Mouse (Mus musculus) forebrain, embryonic 13.5 days (tissue): ENCODE measurements at regions not wholly inside any gene's neighbourhood (a gene's known extent, or its start where the extent isn't known, plus 50 kb on each side); places are given as distances from the start of the nearest gene placed in this dataset.

Experiments
- ATAC-seq: fragments of 200-750 bp; cut with Nextera tagmentation; 2 replicates; pipeline ENCODE4 v1.8.0; 2017
- H3K27ac ChIP-seq: fragments of 300-500 bp; sonication (generic); 2 replicates; pipeline ENCODE4 v1.5.1; 2015; ENCODE audit warnings: inconsistent platforms, mild to moderate bottlenecking, moderate library complexity
- H3K27me3 ChIP-seq: fragments of 300-500 bp; sonication (generic); 2 replicates; pipeline ENCODE4 v1.6.1; 2015; ENCODE audit warnings: mild to moderate bottlenecking, inconsistent platforms
- H3K36me3 ChIP-seq: fragments of 300-500 bp; sonication (generic); 2 replicates; pipeline ENCODE4 v1.6.1; 2015; ENCODE audit warnings: mild to moderate bottlenecking, inconsistent platforms; ENCODE audit not compliant: poor library complexity, severe bottlenecking
- H3K4me1 ChIP-seq: fragments of 300-500 bp; sonication (generic); 2 replicates; pipeline ENCODE4 v1.6.1; 2015; ENCODE audit warnings: inconsistent platforms
- H3K4me2 ChIP-seq: fragments of 300-500 bp; sonication (generic); 2 replicates; pipeline ENCODE4 v1.6.1; 2015; ENCODE audit warnings: inconsistent platforms, mild to moderate bottlenecking, moderate library complexity
- H3K4me3 ChIP-seq: fragments of 300-500 bp; sonication (generic); 2 replicates; pipeline ENCODE4 v1.5.1; 2015; ENCODE audit warnings: mild to moderate bottlenecking, inconsistent platforms
- H3K9ac ChIP-seq: fragments of 300-500 bp; sonication (generic); 2 replicates; pipeline ENCODE4 v1.6.1; 2015; ENCODE audit warnings: mild to moderate bottlenecking, inconsistent platforms
- H3K9me3 ChIP-seq: fragments of 300-500 bp; sonication (generic); replicated peaks from 2 replicates; pipeline ENCODE4 v1.6.1; 2016; ENCODE audit warnings: inconsistent platforms
- WGBS: fragments of 180-500 bp; shearing (Covaris S2); methylation state at CpG from one replicate; pipeline ENCODE4 v1.1.7; 2015; 5-methylcytosine and 5-hydroxymethylcytosine counted together

DNA sequence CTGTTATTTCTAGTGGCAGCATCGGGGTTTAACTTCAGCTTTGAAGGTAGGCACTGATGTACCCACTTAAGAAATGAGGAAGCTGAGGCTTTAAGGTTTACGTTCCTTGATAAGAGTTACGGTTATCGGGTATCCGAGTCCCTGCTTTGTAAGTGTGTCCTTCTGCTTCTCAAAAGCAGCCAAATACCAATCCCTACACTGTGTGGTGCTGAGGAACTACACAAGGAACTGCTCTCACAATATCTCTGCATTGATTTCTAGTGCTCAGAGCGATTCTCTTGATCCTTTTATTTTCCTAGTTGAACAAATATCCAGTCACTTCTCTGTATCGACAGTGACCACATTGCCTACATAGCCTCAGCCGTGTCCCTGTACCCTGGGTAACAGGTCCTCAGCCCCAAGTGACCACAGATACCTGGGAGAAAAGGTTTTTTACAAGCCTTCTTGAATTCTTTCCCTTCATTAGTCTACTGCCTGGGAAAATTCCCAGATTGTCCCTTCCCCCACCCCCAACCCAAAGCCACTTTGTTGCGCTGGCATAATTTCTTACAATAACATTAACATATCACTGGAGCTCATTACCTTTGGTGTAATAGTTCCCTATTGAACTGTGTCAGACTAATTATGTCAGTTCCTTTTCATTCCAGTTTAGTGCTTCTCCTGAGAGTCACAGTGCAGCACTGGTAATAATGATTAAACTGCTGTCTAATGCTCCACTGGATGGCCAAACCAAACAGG lies 184.0 kb upstream of the Nlrp1b start:
- Histone ChIP-seq H3K4me3 (no peak overlapping the region), H3K9me3 (no peaks in the 10 kb centered on the region), H3K36me3 (no peaks in the 10 kb centered on the region), H3K9ac (no peak overlapping the region), H3K27ac (peak overlapping the region; percentile 73), H3K4me1 (peaks cover 26% of the 10 kb centered on the region), H3K4me2 (peak overlapping the region; percentile 27), H3K27me3 (no peaks in the 10 kb centered on the region)
- 27% methylated on average over 9 of the region's 9 CpGs for whole genome bisulfite sequencing
- ATAC-seq, result peak; percentile 94

DNA sequence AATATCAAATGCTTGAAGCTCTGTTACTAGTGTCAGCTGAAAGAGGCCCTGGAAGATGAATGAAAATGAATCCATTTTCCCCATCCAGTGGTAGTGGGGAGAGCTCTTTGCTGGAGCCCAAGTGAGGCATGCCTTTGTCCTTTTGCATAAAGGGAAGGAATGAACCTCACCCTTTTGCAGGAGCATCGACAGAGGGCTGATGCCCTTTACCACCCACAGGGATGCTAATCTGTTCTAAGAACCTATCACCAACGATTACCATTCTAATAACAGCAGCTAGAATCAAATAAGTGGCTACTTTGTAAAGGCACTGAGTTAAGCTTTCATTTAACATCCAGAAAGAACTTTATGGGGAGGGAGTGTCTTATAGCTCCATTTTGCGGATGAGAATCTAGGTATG lies 184.9 kb upstream of the Nlrp1b start:
- H3K27ac ChIP-seq, result peak overlapping the region; percentile 68
- H3K9ac ChIP-seq, result no peak overlapping the region
- WGBS, result 13% methylated on average over 3 of the region's 3 CpGs

DNA sequence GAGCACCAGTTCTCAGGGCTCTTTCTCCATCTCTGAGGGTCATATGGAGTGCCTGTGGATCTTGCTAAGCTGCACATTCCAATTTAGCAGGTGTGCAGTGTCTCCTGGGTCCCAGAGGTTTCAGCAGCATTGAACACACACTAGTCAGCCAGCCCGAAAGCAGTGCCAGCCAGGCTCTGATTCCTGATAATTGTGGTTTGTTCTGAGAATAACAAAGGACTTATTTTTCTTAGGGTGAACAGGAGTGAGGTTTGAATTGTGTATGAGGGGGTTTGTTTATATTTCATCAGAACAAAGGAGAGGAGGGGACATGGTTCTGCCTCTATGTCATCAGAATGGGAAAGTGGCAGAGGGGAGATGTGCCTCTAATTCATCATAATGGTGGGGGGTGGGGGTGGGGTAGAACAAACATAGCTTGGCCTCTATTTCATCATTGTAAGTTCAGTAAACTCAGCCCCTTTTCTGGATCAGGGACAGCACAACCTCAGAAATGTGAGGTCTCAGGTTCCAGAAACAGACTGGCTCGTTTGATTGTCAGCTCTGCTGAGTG lies 191.8 kb upstream of the Nlrp1b start:
- H3K4me3 ChIP-seq, result no peak overlapping the region
- no peak overlapping the region for H3K27ac ChIP-seq
- H3K4me1 ChIP-seq, result no peaks in the 10 kb centered on the region
- H3K9me3 ChIP-seq, result no peaks in the 10 kb centered on the region
- H3K9ac ChIP-seq, result no peak overlapping the region
- H3K27me3 ChIP-seq, result no peaks in the 10 kb centered on the region
- H3K36me3 ChIP-seq, result no peaks in the 10 kb centered on the region
- no peak overlapping the region for H3K4me2 ChIP-seq
- 38% methylated on average over 2 of the region's 2 CpGs for WGBS
- ATAC-seq, result no peak

More for the DNA sequence above, 184.9 kb upstream of the Nlrp1b start:
- H3K4me1 ChIP-seq, result peaks cover 26% of the 10 kb centered on the region
- no peaks in the 10 kb centered on the region for H3K9me3 ChIP-seq
- H3K4me2 ChIP-seq, result no peak overlapping the region
- no peak overlapping the region for H3K4me3 ChIP-seq
- no peaks in the 10 kb centered on the region for H3K36me3 ChIP-seq
- no peaks in the 10 kb centered on the region for H3K27me3 ChIP-seq
- ATAC-seq, result no peak

DNA sequence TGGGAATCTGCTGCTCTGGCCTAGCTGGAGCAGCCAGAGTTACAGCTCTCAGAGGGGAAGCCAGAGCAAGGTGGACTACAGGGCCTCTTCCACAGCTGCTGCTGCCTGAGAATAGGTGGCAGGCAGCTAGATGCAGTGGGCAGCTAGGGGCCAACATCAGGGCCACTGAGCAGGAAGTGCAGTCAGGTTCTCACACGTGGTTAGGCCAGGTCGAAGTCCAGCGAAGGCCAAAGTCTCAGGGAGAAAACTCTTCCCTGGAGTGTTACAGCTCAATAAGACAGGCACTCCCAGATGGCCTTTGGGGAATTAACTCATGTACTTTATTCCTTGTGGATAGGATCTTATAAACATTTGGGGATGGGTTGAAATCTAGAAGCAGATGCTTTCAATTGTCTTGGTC lies 192.7 kb upstream of the Nlrp1b start:
- H3K4me2 ChIP-seq, result no peak overlapping the region
- H3K27me3 ChIP-seq, result no peaks in the 10 kb centered on the region
- H3K4me1 ChIP-seq, result no peaks in the 10 kb centered on the region
- H3K9me3 ChIP-seq, result no peaks in the 10 kb centered on the region
- H3K9ac ChIP-seq, result no peak overlapping the region
- no peak overlapping the region for H3K4me3 ChIP-seq
- no peak for ATAC-seq
- H3K27ac ChIP-seq, result no peak overlapping the region
- WGBS, result 81% methylated on average over 3 of the region's 3 CpGs
- no peaks in the 10 kb centered on the region for H3K36me3 ChIP-seq

DNA sequence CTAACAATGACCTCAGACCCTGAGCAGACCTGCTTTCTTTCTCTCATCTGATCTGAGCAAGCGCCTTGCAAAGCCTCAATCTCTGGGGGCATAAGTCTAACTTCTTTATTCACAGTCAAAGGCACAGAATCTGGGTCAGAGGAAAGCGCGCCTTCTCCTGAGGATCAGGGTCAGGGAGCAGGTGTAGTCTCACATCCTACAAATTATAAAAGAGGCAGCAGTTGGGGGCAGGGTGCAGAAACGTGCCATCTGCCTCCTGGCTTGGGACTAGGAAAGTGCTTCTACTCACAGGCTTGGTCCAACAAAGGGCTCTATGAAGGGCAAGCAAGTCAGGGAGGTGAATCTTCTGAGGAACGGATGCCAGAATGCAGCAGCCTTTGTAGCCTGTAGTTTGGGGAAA lies 194.3 kb upstream of the Nlrp1b start:
- Histone ChIP-seq H3K9ac (no peak overlapping the region), H3K36me3 (no peaks in the 10 kb centered on the region), H3K4me2 (no peak overlapping the region), H3K27me3 (no peaks in the 10 kb centered on the region), H3K4me3 (no peak overlapping the region), H3K9me3 (no peaks in the 10 kb centered on the region), H3K4me1 (no peaks in the 10 kb centered on the region), H3K27ac (no peak overlapping the region)
- 74% methylated on average over 5 of the region's 5 CpGs for WGBS
- no peak for ATAC-seq

- no peak for ATAC-seq
- WGBS, result 90% methylated on average over 22 of the region's 22 CpGs
- H3K4me3 ChIP-seq, result no peak overlapping the region
Measured at GRCm38 (mm10) chr11:71429739-71430138, 199.2 kb upstream of the Nlrp1b start.

GRCm38 (mm10) chr11:71434241-71434640 lies 203.7 kb upstream of the Nlrp1b start:
- 44% methylated on average over 6 of the region's 6 CpGs for WGBS
- Histone ChIP-seq H3K4me1 (peaks cover 41% of the 10 kb centered on the region), H3K27ac (no peak overlapping the region), H3K27me3 (no peaks in the 10 kb centered on the region), H3K36me3 (no peaks in the 10 kb centered on the region), H3K4me3 (no peak overlapping the region), H3K9me3 (0 out of 2 replicates have a peak, but pooled peaks cover 7% of the 10 kb centered on the region), H3K4me2 (no peak overlapping the region), H3K9ac (no peak overlapping the region)
- no peak for ATAC-seq

More at GRCm38 (mm10) chr11:71429739-71430138, 199.2 kb upstream of the Nlrp1b start:
- no peaks in the 10 kb centered on the region for H3K9me3 ChIP-seq
- peaks cover 13% of the 10 kb centered on the region for H3K4me1 ChIP-seq
- H3K9ac ChIP-seq, result no peak overlapping the region
- H3K27me3 ChIP-seq, result no peaks in the 10 kb centered on the region
- H3K27ac ChIP-seq, result no peak overlapping the region
- no peaks in the 10 kb centered on the region for H3K36me3 ChIP-seq
- no peak overlapping the region for H3K4me2 ChIP-seq

- peak overlapping the region; percentile 10; the same call in 1 of the 2 replicates for H3K4me2 ChIP-seq
- H3K27me3 ChIP-seq, result no peaks in the 10 kb centered on the region
- H3K27ac ChIP-seq, result peak overlapping the region; percentile 40; the same call in 1 of the 2 replicates
- WGBS, result 53% methylated on average over 5 of the region's 5 CpGs
- H3K9ac ChIP-seq, result no peak overlapping the region
- no peak overlapping the region for H3K4me3 ChIP-seq
- H3K9me3 ChIP-seq, result 0 out of 2 replicates have a peak, but pooled peaks cover 7% of the 10 kb centered on the region
- peaks cover 48% of the 10 kb centered on the region for H3K4me1 ChIP-seq
- ATAC-seq, result no peak
- no peaks in the 10 kb centered on the region for H3K36me3 ChIP-seq
Measured at GRCm38 (mm10) chr11:71434886-71435285, 204.4 kb upstream of the Nlrp1b start.

- H3K9me3 ChIP-seq, result 0 out of 2 replicates have a peak, but pooled peaks cover 7% of the 10 kb centered on the region
- no peak overlapping the region for H3K4me2 ChIP-seq
- no peaks in the 10 kb centered on the region for H3K27me3 ChIP-seq
- WGBS, result 57% methylated on average over 8 of the region's 8 CpGs
- H3K4me1 ChIP-seq, result peaks cover 56% of the 10 kb centered on the region
- H3K9ac ChIP-seq, result 0 out of 2 replicates have a peak overlapping the region, but pooled peaks have one; percentile 30
- H3K36me3 ChIP-seq, result no peaks in the 10 kb centered on the region
- peak overlapping the region; percentile 59 for H3K27ac ChIP-seq
- no peak for ATAC-seq
- no peak overlapping the region for H3K4me3 ChIP-seq
Measured at GRCm38 (mm10) chr11:71435745-71436144, 205.2 kb upstream of the Nlrp1b start.

DNA sequence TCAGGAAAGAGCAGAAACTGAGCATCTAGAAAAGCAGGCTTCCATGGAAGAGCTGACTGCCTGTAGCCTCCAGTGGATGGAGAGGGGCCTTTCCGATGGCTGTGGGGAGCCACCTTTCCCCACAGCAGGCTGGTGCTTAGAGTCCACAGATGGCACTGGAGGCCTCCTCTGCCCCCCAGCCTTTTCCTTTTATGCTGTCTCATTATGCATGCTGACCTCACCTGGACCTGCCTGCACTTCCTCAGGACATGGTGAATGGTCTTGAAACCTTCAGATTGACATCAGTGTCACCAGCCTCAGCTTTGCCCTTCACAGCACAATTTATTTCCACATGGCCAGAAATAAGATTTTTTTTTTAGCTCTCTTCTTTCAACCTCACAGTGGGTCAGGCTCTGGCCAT lies 205.8 kb upstream of the Nlrp1b start:
- 0 out of 2 replicates have a peak, but pooled peaks cover 7% of the 10 kb centered on the region for H3K9me3 ChIP-seq
- ATAC-seq, result no peak
- no peaks in the 10 kb centered on the region for H3K36me3 ChIP-seq
- no peak overlapping the region for H3K4me3 ChIP-seq
- peak overlapping the region; percentile 59 for H3K27ac ChIP-seq
- no peak overlapping the region for H3K9ac ChIP-seq
- no peak overlapping the region for H3K4me2 ChIP-seq
- no peaks in the 10 kb centered on the region for H3K27me3 ChIP-seq
- WGBS, result 35% methylated on average over 1 of the region's 1 CpGs
- peaks cover 61% of the 10 kb centered on the region for H3K4me1 ChIP-seq

DNA sequence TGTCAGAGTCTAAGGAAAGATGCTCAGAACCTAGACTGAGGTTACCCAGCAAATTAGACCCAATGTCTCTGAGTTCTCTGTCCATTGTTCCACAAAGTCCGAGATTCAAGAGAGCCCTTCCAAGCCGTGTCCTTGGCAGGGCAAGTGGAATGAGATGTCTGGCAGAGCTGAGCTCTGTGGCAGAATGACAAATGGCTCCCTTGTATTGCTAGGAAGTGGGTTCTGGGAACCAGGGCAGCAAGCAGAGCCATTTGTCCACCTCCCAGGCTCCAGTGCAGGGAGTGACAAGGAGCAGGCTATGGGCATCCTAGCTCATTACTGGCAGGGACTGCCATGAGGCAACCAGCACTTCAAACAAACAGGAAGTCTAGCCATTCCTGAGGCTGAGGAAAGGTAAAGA lies 206.3 kb upstream of the Nlrp1b start:
- Histone ChIP-seq H3K9ac (no peak overlapping the region), H3K27ac (peak overlapping the region; percentile 45; the same call in 1 of the 2 replicates), H3K4me3 (no peak overlapping the region), H3K36me3 (no peaks in the 10 kb centered on the region), H3K9me3 (0 out of 2 replicates have a peak, but pooled peaks cover 7% of the 10 kb centered on the region), H3K4me1 (peaks cover 61% of the 10 kb centered on the region), H3K27me3 (no peaks in the 10 kb centered on the region), H3K4me2 (no peak overlapping the region)
- no peak for ATAC-seq
- 53% methylated on average over 2 of the region's 2 CpGs for WGBS

DNA sequence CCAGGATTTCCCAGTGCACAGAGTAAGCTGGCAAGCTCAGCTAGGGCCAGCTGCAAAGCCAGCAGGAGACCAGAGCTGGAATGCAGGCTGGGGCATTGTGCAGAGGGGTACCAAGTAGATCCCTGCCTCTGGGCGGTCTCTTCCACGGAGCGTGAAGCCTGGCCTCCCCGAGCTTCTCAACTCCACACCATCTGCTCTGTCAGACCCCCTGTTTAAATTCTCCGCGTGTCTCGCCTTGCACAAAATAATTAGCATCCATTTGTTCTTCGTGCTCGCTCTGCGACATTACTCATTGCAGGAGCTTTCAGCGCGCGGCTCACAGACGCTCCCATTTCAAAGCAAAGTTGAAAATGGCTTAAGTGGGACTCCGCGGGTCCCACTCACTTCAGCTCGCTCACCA lies 209.3 kb upstream of the Nlrp1b start:
- Histone ChIP-seq H3K27ac (peak overlapping the region; percentile 91), H3K9ac (peak overlapping the region; percentile 41; the same call in 1 of the 2 replicates), H3K4me3 (peak overlapping the region; percentile 17), H3K9me3 (0 out of 2 replicates have a peak, but pooled peaks cover 7% of the 10 kb centered on the region), H3K4me2 (peak overlapping the region; percentile 53), H3K4me1 (peaks cover 66% of the 10 kb centered on the region), H3K27me3 (no peaks in the 10 kb centered on the region), H3K36me3 (no peaks in the 10 kb centered on the region)
- ATAC-seq, result peak; percentile 96
- WGBS, result 0% methylated on average over 17 of the region's 17 CpGs
